Mouse (Mus musculus): ENCODE results near the gene Nfib. TPM values are rescaled to one million over a fixed set of nuclear protein-coding genes. Genes with fewer than 3 reads are reported as not detected.

Gene Nfib
- polyA plus RNA-seq, 1 experiment from 2014 or later = 13.3 TPM

DNA sequence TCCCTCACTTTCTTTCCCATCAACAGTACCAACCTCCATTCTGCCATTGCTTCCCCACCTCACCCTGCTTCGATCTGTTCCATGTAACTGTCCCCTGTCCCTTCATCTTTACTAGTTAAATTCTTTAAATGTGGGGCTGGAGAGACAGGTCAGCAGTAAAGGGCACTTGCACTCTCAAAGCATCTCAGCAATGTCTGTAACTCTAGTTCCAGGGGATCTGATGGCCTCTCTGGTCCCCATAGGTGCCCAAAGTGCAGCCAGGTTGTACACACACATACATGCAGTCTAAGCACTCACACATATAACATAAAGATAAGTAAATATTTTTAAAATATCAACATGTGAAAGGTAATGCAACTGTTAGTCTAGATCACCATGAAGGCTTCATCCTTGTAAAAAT lies 356.5 kb downstream of the Nfib start:
- no peak for DNase-seq (ENCODE audit: low spot score)
- Histone ChIP-seq H3K27me3 (ENCODE audit: insufficient read depth, low read length) (no peaks in the 10 kb centered on the region), H3K4me2 (ENCODE audit: low read length) (no peak overlapping the region), H3K4me3 (replicated peaks; ENCODE audit: low read depth, low read length) (no peak overlapping the region), H3K4me1 (replicated peaks; ENCODE audit: insufficient read depth, low read length) (0 out of 2 replicates have a peak, but pooled peaks cover 5% of the 10 kb centered on the region), H3K27ac (no peak overlapping the region), H3K9me3 (replicated peaks; ENCODE audit: low read length) (no peaks in the 10 kb centered on the region), H3K36me3 (ENCODE audit: insufficient read depth, low read length) (peaks cover 5% of the 10 kb centered on the region; the same call in 1 of the 2 replicates), H3K9ac (ENCODE audit: low read depth, low read length) (no peak overlapping the region)
- WGBS = 96% methylated on average over 1 of the region's 1 CpGs
- no peak for TF ChIP-seq CTCF (IDR thresholded peaks at IDR 0.05; ENCODE audit: low read depth)
- ATAC-seq (replicated peaks; ENCODE audit: low FRiP score, low read depth) = no peak

DNA sequence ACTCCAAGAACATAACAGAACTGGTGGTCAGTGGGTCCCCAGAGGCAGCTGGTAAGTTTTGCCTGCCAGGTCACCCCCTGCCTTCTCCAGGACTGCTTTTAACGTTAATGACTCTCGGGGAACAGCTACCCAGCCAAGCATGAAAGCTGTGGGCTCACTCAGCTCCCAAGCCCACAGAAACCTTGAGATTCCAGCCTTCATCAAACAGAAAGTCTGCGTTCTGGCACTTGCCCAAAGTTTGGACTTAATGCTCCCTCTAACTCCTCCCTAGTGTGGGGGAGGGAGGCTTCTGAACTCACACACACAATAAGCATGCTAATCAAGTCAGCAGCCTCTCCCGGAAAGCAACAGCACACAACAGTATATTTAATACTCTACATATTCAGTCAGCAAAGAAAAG lies 360.8 kb downstream of the Nfib start:
- H3K4me1 ChIP-seq (replicated peaks; ENCODE audit: insufficient read depth, low read length) = 0 out of 2 replicates have a peak, but pooled peaks cover 5% of the 10 kb centered on the region
- H3K9me3 ChIP-seq (replicated peaks; ENCODE audit: low read length) = no peaks in the 10 kb centered on the region
- H3K27me3 ChIP-seq (ENCODE audit: insufficient read depth, low read length) = no peaks in the 10 kb centered on the region
- H3K4me2 ChIP-seq (ENCODE audit: low read length) = peak overlapping the region; percentile 40
- H3K4me3 ChIP-seq (replicated peaks; ENCODE audit: low read depth, low read length) = no peak overlapping the region
- DNase-seq (ENCODE audit: low spot score) (peak; percentile 85), ATAC-seq (replicated peaks; ENCODE audit: low FRiP score, low read depth) (peak; percentile 95)
- peaks cover 5% of the 10 kb centered on the region; the same call in 1 of the 2 replicates for H3K36me3 ChIP-seq (ENCODE audit: insufficient read depth, low read length)
- H3K27ac ChIP-seq = peak overlapping the region; percentile 67; the same call in 1 of the 2 replicates
- no peak overlapping the region for H3K9ac ChIP-seq (ENCODE audit: low read depth, low read length)
- TF ChIP-seq CTCF (IDR thresholded peaks at IDR 0.05; ENCODE audit: low read depth) = no peak
- 5% methylated on average over 4 of the region's 4 CpGs for WGBS

DNA sequence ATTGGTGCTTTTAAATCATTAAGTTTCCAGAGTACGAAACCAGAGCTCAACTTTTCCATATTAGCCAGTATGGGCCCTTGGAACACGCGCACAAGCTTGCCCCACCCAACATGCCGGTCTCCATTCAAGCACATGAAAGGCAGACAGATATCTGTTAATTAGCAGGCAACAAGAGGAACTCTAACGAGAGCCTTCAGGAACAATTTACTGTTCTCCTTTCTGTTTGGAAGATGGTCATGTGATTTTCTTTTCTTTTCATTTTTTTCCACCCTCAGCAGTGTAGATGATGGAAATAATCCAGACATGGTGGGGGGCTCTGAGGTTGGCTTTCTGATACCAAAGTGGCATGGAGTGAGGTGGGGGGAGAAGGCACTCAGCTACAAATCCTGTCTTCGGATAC lies 361.3 kb downstream of the Nfib start:
- WGBS = 53% methylated on average over 6 of the region's 6 CpGs
- no peak for TF ChIP-seq CTCF (IDR thresholded peaks at IDR 0.05; ENCODE audit: low read depth)
- Histone ChIP-seq H3K27me3 (ENCODE audit: insufficient read depth, low read length) (no peaks in the 10 kb centered on the region), H3K4me3 (replicated peaks; ENCODE audit: low read depth, low read length) (no peak overlapping the region), H3K4me2 (ENCODE audit: low read length) (peak overlapping the region; percentile 40; the same call in 1 of the 2 replicates), H3K9ac (ENCODE audit: low read depth, low read length) (no peak overlapping the region), H3K4me1 (replicated peaks; ENCODE audit: insufficient read depth, low read length) (0 out of 2 replicates have a peak, but pooled peaks cover 5% of the 10 kb centered on the region), H3K27ac (peak overlapping the region; percentile 67; the same call in 1 of the 2 replicates), H3K36me3 (ENCODE audit: insufficient read depth, low read length) (peaks cover 5% of the 10 kb centered on the region; the same call in 1 of the 2 replicates), H3K9me3 (replicated peaks; ENCODE audit: low read length) (no peaks in the 10 kb centered on the region)
- DNase-seq (ENCODE audit: low spot score) = no peak
- no peak for ATAC-seq (replicated peaks; ENCODE audit: low FRiP score, low read depth)

DNA sequence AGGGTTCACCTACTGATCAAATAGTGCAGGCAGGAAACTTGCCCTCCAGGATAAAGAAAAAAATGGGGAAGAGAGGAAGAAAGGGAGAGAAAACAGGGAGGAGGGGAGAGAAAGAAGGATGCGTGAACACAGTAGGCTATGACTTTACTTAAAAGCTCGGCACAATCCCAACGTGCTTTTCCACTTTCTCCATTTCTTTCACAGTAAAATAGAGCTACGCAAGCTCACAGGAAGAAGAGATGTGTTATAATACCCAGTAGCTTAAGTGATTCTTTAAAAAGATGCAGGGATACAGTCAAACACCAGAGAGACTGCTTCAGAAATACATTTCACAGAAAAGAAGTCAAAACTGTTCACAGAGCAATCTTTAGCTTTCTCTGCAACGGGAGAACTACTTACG lies 366.6 kb downstream of the Nfib start:
- no peak overlapping the region for H3K4me3 ChIP-seq (replicated peaks; ENCODE audit: low read depth, low read length)
- H3K27me3 ChIP-seq (ENCODE audit: insufficient read depth, low read length) = no peaks in the 10 kb centered on the region
- 67% methylated on average over 6 of the region's 6 CpGs for WGBS
- H3K36me3 ChIP-seq (ENCODE audit: insufficient read depth, low read length) = no peaks in the 10 kb centered on the region
- DNase-seq (ENCODE audit: low spot score) (no peak), ATAC-seq (replicated peaks; ENCODE audit: low FRiP score, low read depth) (no peak)
- no peaks in the 10 kb centered on the region; the same call in 1 of the 2 replicates for H3K4me1 ChIP-seq (replicated peaks; ENCODE audit: insufficient read depth, low read length)
- H3K9me3 ChIP-seq (replicated peaks; ENCODE audit: low read length) = no peaks in the 10 kb centered on the region
- H3K27ac ChIP-seq = no peak overlapping the region
- TF ChIP-seq CTCF (IDR thresholded peaks at IDR 0.05; ENCODE audit: low read depth) = no peak
- no peak overlapping the region for H3K4me2 ChIP-seq (ENCODE audit: low read length)
- no peak overlapping the region for H3K9ac ChIP-seq (ENCODE audit: low read depth, low read length)

DNA sequence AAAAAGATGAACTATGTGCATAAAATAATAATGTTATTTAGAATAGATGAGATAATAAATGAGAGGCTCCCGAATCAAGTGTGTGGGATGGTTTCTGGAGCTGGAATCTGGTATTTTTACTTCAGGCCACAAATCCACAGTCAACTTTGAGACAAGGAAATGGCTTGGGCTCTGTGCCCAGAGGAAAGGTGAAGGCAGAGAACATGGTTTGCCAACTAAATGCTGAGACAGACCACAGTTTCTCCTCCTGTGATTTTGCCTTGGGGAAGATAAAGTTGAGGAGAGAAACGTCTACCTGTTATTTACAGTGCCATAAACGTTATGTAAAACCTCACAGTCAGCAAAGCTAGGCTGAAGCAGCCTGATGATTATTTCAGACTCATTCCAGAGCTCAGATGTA lies 367.1 kb downstream of the Nfib start:
- H3K4me1 ChIP-seq (replicated peaks; ENCODE audit: insufficient read depth, low read length) = no peaks in the 10 kb centered on the region; the same call in 1 of the 2 replicates
- H3K4me2 ChIP-seq (ENCODE audit: low read length) = no peak overlapping the region
- no peaks in the 10 kb centered on the region for H3K36me3 ChIP-seq (ENCODE audit: insufficient read depth, low read length)
- ATAC-seq (replicated peaks; ENCODE audit: low FRiP score, low read depth) (no peak), DNase-seq (ENCODE audit: low spot score) (peak; percentile 18)
- H3K9me3 ChIP-seq (replicated peaks; ENCODE audit: low read length) = no peaks in the 10 kb centered on the region
- no peak overlapping the region for H3K9ac ChIP-seq (ENCODE audit: low read depth, low read length)
- TF ChIP-seq CTCF (IDR thresholded peaks at IDR 0.05; ENCODE audit: low read depth) = no peak
- 15% methylated on average over 3 of the region's 3 CpGs for WGBS
- H3K4me3 ChIP-seq (replicated peaks; ENCODE audit: low read depth, low read length) = no peak overlapping the region
- H3K27me3 ChIP-seq (ENCODE audit: insufficient read depth, low read length) = no peaks in the 10 kb centered on the region
- H3K27ac ChIP-seq = no peak overlapping the region

DNA sequence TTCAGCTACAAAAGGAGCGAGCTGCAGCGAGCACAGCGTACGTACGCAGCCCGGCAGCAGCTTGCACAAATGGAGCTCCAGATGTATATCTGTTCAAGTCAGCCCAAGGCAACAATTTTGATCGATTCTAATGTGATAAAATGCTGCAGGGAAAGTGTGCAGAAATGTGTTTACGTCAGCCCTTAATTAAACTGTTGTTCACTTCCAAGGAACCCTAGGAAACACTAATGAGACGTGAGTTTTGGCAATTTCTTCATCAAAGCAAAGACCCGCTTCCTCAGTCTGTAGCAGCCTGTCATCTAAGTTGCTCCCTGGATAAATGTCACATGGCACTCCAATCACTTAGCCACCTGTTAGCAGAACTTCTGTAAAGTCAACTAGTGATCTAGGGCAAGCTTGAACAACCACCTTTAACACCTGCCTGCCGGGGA lies 368.6 kb downstream of the Nfib start:
- no peaks in the 10 kb centered on the region; the same call in 1 of the 2 replicates for H3K4me1 ChIP-seq (replicated peaks; ENCODE audit: insufficient read depth, low read length)
- no peak overlapping the region for H3K27ac ChIP-seq
- DNase-seq (ENCODE audit: low spot score) = no peak
- no peaks in the 10 kb centered on the region for H3K9me3 ChIP-seq (replicated peaks; ENCODE audit: low read length)
- H3K4me2 ChIP-seq (ENCODE audit: low read length) = no peak overlapping the region
- no peaks in the 10 kb centered on the region for H3K36me3 ChIP-seq (ENCODE audit: insufficient read depth, low read length)
- H3K9ac ChIP-seq (ENCODE audit: low read depth, low read length) = no peak overlapping the region
- no peaks in the 10 kb centered on the region for H3K27me3 ChIP-seq (ENCODE audit: insufficient read depth, low read length)
- 57% methylated on average over 11 of the region's 11 CpGs for WGBS
- no peak for ATAC-seq (replicated peaks; ENCODE audit: low FRiP score, low read depth)
- TF ChIP-seq CTCF (IDR thresholded peaks at IDR 0.05; ENCODE audit: low read depth) = no peak
- H3K4me3 ChIP-seq (replicated peaks; ENCODE audit: low read depth, low read length) = no peak overlapping the region

Data from kidney, postnatal 0 days (tissue).